Mouse (Mus musculus): ENCODE measurements around the gene U2af1. TPM values are rescaled to one million over a fixed set of nuclear protein-coding genes. Genes with fewer than 3 reads are reported as not detected.

The U2af1 gene
- polyA plus RNA-seq, 1 experiment = 283 TPM

- no peak overlapping the region for H3K4me3 ChIP-seq (ENCODE audit: insufficient read depth, poor library complexity, severe bottlenecking)
- no peaks in the 10 kb centered on the region for H3K36me3 ChIP-seq (ENCODE audit: control insufficient read depth, insufficient read depth)
- H3K79me2 ChIP-seq (ENCODE audit: control insufficient read depth, insufficient read depth) = no peaks in the 10 kb centered on the region
- TF ChIP-seq CEBPB (IDR thresholded peaks at IDR 0.05; ENCODE audit: low read depth) (no peak), FOSL1 (IDR thresholded peaks at IDR 0.05; ENCODE audit: insufficient read depth, low read length, poor library complexity, severe bottlenecking) (no peak), MYOG (IDR thresholded peaks at IDR 0.05; ENCODE audit: control insufficient read depth, extremely low read depth, insufficient read length) (no peak), USF1 (IDR thresholded peaks at IDR 0.05; ENCODE audit: low read depth) (no peak)
- H3ac ChIP-seq (ENCODE audit: control insufficient read depth, insufficient read length, low read depth) = no peak overlapping the region
- H3K79me3 ChIP-seq (ENCODE audit: low read depth) = no peaks in the 10 kb centered on the region
- no peaks in the 10 kb centered on the region for H3K27me3 ChIP-seq (ENCODE audit: control insufficient read depth, insufficient read depth, insufficient read length)
Measured at GRCm38 (mm10) chr17:31672279-31672678, 13.6 kb upstream of the U2af1 start.

DNA sequence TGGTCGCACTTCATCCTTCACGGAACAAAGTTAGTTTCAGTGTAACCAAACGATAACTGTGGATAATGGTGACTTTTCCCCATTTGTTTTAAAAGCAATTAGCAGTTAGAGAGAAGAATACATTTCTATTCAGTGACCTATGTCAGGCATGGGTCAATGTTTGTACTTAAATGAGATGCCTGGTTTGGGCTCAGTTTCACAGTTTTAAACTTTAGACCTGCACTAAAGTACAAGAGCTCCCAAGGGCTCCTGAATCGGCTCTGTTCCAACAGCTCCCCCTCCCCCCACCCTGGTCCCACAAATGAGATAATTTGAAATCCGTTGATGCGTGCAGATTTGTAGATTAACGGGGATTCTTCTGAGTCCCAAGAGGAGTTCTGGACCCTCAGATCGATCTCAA lies 13.0 kb upstream of the U2af1 start:
- Histone ChIP-seq H3K27me3 (ENCODE audit: control insufficient read depth, insufficient read depth, insufficient read length) (no peaks in the 10 kb centered on the region), H3ac (ENCODE audit: control insufficient read depth, insufficient read length, low read depth) (no peak overlapping the region), H3K79me2 (ENCODE audit: control insufficient read depth, insufficient read depth) (no peaks in the 10 kb centered on the region), H3K79me3 (ENCODE audit: low read depth) (no peaks in the 10 kb centered on the region), H3K36me3 (ENCODE audit: control insufficient read depth, insufficient read depth) (no peaks in the 10 kb centered on the region), H3K4me3 (ENCODE audit: insufficient read depth, poor library complexity, severe bottlenecking) (no peak overlapping the region)
- TF ChIP-seq FOSL1 (IDR thresholded peaks at IDR 0.05; ENCODE audit: insufficient read depth, low read length, poor library complexity, severe bottlenecking) = no peak
- no peak for TF ChIP-seq MAX (IDR thresholded peaks at IDR 0.05)
- no peak for TF ChIP-seq CEBPB (IDR thresholded peaks at IDR 0.05; ENCODE audit: low read depth)
- no peak for TF ChIP-seq CTCF (IDR thresholded peaks at IDR 0.05; ENCODE audit: control insufficient read depth, insufficient read depth, insufficient read length)
- TF ChIP-seq MYOD1 (IDR thresholded peaks at IDR 0.05; ENCODE audit: control insufficient read depth, insufficient read length, low read depth) = no peak
- no peak for TF ChIP-seq MYOG (IDR thresholded peaks at IDR 0.05; ENCODE audit: control insufficient read depth, extremely low read depth, insufficient read length)
- TF ChIP-seq USF1 (IDR thresholded peaks at IDR 0.05; ENCODE audit: low read depth) = no peak

- Histone ChIP-seq H3K79me3 (ENCODE audit: low read depth) (no peaks in the 10 kb centered on the region), H3K36me3 (ENCODE audit: control insufficient read depth, insufficient read depth) (no peaks in the 10 kb centered on the region), H3K4me3 (ENCODE audit: insufficient read depth, poor library complexity, severe bottlenecking) (no peak overlapping the region), H3K79me2 (ENCODE audit: control insufficient read depth, insufficient read depth) (no peaks in the 10 kb centered on the region), H3K27me3 (ENCODE audit: control insufficient read depth, insufficient read depth, insufficient read length) (no peaks in the 10 kb centered on the region), H3ac (ENCODE audit: control insufficient read depth, insufficient read length, low read depth) (no peak overlapping the region)
- TF ChIP-seq MAX (IDR thresholded peaks at IDR 0.05) (no peak), FOSL1 (IDR thresholded peaks at IDR 0.05; ENCODE audit: insufficient read depth, low read length, poor library complexity, severe bottlenecking) (no peak), MYOD1 (IDR thresholded peaks at IDR 0.05; ENCODE audit: control insufficient read depth, insufficient read length, low read depth) (no peak), CEBPB (IDR thresholded peaks at IDR 0.05; ENCODE audit: low read depth) (no peak), CTCF (IDR thresholded peaks at IDR 0.05; ENCODE audit: control insufficient read depth, insufficient read depth, insufficient read length) (no peak), MYOG (IDR thresholded peaks at IDR 0.05; ENCODE audit: control insufficient read depth, extremely low read depth, insufficient read length) (no peak), USF1 (IDR thresholded peaks at IDR 0.05; ENCODE audit: low read depth) (no peak)
Measured at GRCm38 (mm10) chr17:31670163-31670562, 11.5 kb upstream of the U2af1 start.

DNA sequence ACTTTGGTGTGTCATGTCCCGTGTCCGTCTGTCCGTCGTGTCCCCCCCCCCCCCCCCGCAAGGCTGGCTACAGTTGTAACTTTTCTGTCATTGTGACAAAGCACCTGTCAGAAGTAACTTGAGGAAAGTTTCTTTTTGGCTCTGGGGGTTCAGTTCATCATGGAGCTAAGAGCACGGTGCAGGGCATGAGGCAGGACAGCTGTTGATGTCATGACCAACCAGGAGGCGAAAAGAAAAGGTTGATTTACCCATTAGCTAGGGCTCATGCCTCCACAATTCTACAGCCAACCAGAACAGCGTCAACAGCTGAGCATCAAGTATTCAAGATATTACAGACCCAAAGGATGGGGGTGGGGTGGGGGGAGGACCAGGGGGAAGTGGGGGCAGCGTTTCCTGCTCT lies 9.6 kb upstream of the U2af1 start:
- Histone ChIP-seq H3K27me3 (ENCODE audit: control insufficient read depth, insufficient read depth, insufficient read length) (no peaks in the 10 kb centered on the region), H3K79me2 (ENCODE audit: control insufficient read depth, insufficient read depth) (no peaks in the 10 kb centered on the region), H3ac (ENCODE audit: control insufficient read depth, insufficient read length, low read depth) (no peak overlapping the region), H3K4me3 (ENCODE audit: insufficient read depth, poor library complexity, severe bottlenecking) (no peak overlapping the region), H3K36me3 (ENCODE audit: control insufficient read depth, insufficient read depth) (no peaks in the 10 kb centered on the region), H3K79me3 (ENCODE audit: low read depth) (no peaks in the 10 kb centered on the region)
- no peak for TF ChIP-seq MYOD1 (IDR thresholded peaks at IDR 0.05; ENCODE audit: control insufficient read depth, insufficient read length, low read depth)
- TF ChIP-seq MAX (IDR thresholded peaks at IDR 0.05) = no peak
- TF ChIP-seq CEBPB (IDR thresholded peaks at IDR 0.05; ENCODE audit: low read depth) = no peak
- TF ChIP-seq CTCF (IDR thresholded peaks at IDR 0.05; ENCODE audit: control insufficient read depth, insufficient read depth, insufficient read length) = no peak

DNA sequence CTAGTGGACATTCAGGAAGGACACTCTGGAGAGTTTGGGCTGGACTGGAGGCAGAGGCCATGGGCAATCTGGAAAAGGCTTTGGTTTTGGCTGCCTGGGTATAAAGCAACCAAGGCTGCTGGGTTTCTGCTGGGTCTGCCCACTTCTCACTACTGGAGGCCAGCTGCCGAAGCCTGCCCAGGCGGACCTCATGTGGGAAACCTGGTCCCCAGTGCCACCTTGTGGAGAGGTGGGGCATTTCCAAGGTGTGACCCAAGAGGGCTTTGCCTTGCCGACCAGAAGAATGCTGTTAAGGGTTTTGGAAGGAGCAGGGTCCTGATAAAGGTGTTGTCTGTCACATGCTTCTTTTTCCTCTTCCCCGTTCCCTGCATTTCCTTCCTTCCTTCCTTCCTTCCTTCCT lies 6.1 kb upstream of the U2af1 start:
- Histone ChIP-seq H3K79me3 (ENCODE audit: low read depth) (no peaks in the 10 kb centered on the region), H3K27me3 (ENCODE audit: control insufficient read depth, insufficient read depth, insufficient read length) (no peaks in the 10 kb centered on the region), H3ac (ENCODE audit: control insufficient read depth, insufficient read length, low read depth) (no peak overlapping the region), H3K79me2 (ENCODE audit: control insufficient read depth, insufficient read depth) (no peaks in the 10 kb centered on the region), H3K36me3 (ENCODE audit: control insufficient read depth, insufficient read depth) (no peaks in the 10 kb centered on the region), H3K4me3 (ENCODE audit: insufficient read depth, poor library complexity, severe bottlenecking) (no peak overlapping the region)
- TF ChIP-seq USF1 (IDR thresholded peaks at IDR 0.05; ENCODE audit: low read depth) (no peak), CTCF (IDR thresholded peaks at IDR 0.05; ENCODE audit: control insufficient read depth, insufficient read depth, insufficient read length) (peak; percentile 83)

DNA sequence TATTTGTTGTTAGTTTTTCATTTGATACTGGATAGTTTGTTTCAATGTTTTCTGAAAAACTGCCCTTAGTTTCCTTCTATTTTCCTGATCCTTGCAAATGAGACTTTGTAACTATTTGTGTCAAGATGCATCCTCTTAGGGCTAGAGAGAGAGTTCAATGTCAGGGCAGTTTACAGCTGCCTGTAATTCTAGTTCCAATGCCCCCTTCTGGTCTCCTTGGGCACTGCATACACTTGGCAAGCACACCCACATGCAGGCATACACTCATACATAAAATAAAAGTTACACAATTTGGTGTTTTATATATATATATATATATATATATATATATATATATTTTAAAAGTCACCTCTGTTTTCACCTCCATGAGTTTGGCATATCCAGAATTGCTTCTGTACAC lies 4.2 kb upstream of the U2af1 start:
- peaks cover 4% of the 10 kb centered on the region for H3K79me3 ChIP-seq (ENCODE audit: low read depth)
- TF ChIP-seq USF1 (IDR thresholded peaks at IDR 0.05; ENCODE audit: low read depth) (no peak), MYOD1 (IDR thresholded peaks at IDR 0.05; ENCODE audit: control insufficient read depth, insufficient read length, low read depth) (no peak), FOSL1 (IDR thresholded peaks at IDR 0.05; ENCODE audit: insufficient read depth, low read length, poor library complexity, severe bottlenecking) (no peak)
- peaks cover 7% of the 10 kb centered on the region for H3K79me2 ChIP-seq (ENCODE audit: control insufficient read depth, insufficient read depth)
- no peaks in the 10 kb centered on the region for H3K36me3 ChIP-seq (ENCODE audit: control insufficient read depth, insufficient read depth)
- no peak overlapping the region for H3ac ChIP-seq (ENCODE audit: control insufficient read depth, insufficient read length, low read depth)
- H3K4me3 ChIP-seq (ENCODE audit: insufficient read depth, poor library complexity, severe bottlenecking) = no peak overlapping the region
- H3K27me3 ChIP-seq (ENCODE audit: control insufficient read depth, insufficient read depth, insufficient read length) = no peaks in the 10 kb centered on the region
